Mouse (Mus musculus): Measurements from ENCODE around the gene Ttll11.

DNA sequence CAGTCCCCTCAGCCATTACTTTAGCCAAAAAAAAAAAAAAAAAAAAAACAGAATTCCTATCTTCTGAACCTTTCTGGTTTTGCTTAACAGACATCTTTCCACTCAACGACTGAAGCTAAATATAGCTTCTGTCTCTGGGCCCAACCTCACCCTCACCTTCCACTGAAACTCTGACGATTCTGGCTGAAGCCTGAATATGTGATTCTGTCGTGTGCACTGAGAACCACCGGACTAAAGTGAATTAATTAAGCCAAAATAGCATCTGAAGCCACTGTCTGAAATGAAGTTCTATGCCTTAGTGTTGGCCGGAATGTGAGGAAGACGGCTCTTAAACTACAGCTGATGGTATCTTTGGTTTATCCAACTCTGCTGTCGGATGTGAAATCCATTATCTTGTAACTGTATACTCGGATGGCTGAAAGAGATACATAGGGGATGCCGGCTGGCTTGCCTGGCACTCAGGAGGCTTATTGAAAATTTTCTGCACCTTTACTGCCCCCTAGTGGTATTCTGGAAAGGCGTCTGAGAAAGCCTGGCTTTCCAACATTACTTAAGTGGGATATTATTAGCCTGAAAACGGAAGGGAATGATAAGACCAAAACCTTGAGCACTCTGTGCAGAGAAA lies 73.4 kb downstream of the Ttll11 start:
- TF ChIP-seq POLR2A (IDR thresholded peaks at IDR 0.05; ENCODE audit: low read depth, low read length) (no peak), CTCF (IDR thresholded peaks at IDR 0.05; ENCODE audit: extremely low read depth, insufficient read length, insufficient replicate concordance, low read depth, low read length) (peak; percentile 71; the same call in 1 of the 2 replicates)
